Mouse (Mus musculus): ENCODE results near the gene Plekhb2. TPM values are rescaled to one million over a fixed set of nuclear protein-coding genes. Genes with fewer than 3 reads are reported as not detected.

The Plekhb2 gene
- polyA plus RNA-seq, 1 experiment from 2014 or later = 53.5 TPM

GRCm38 (mm10) chr1:34867574-34867955 is 17.8 kb downstream of the Plekhb2 start:
- Histone ChIP-seq H3K36me3 (ENCODE audit: control insufficient read depth, insufficient read depth, low read length) (no peaks in the 10 kb centered on the region), H3K27ac (ENCODE audit: low read depth, low read length) (no peak overlapping the region), H3K4me3 (ENCODE audit: low read depth, low read length) (no peak overlapping the region), H3K4me1 (replicated peaks; ENCODE audit: control insufficient read depth, insufficient read depth, low read length) (no peaks in the 10 kb centered on the region), H3K4me2 (replicated peaks; ENCODE audit: low read depth, low read length) (no peak overlapping the region), H3K9me3 (ENCODE audit: control insufficient read depth, low read length) (no peaks in the 10 kb centered on the region), H3K9ac (ENCODE audit: low read depth, low read length) (no peak overlapping the region), H3K27me3 (ENCODE audit: control insufficient read depth, insufficient read depth, low read length) (no peaks in the 10 kb centered on the region)
- DNase-seq (ENCODE audit: low spot score) (no peak), ATAC-seq (ENCODE audit: low FRiP score) (no peak)
- WGBS = 89% methylated on average over 5 of the region's 5 CpGs

- no peak overlapping the region for H3K4me2 ChIP-seq (replicated peaks; ENCODE audit: low read depth, low read length)
- no peak overlapping the region for H3K27ac ChIP-seq (ENCODE audit: low read depth, low read length)
- no peaks in the 10 kb centered on the region for H3K27me3 ChIP-seq (ENCODE audit: control insufficient read depth, insufficient read depth, low read length)
- WGBS = 93% methylated on average over 8 of the region's 8 CpGs
- no peaks in the 10 kb centered on the region for H3K4me1 ChIP-seq (replicated peaks; ENCODE audit: control insufficient read depth, insufficient read depth, low read length)
- H3K36me3 ChIP-seq (ENCODE audit: control insufficient read depth, insufficient read depth, low read length) = no peaks in the 10 kb centered on the region
- ATAC-seq (ENCODE audit: low FRiP score) (no peak), DNase-seq (ENCODE audit: low spot score) (no peak)
- no peak overlapping the region for H3K9ac ChIP-seq (ENCODE audit: low read depth, low read length)
- H3K9me3 ChIP-seq (ENCODE audit: control insufficient read depth, low read length) = no peaks in the 10 kb centered on the region
- no peak overlapping the region for H3K4me3 ChIP-seq (ENCODE audit: low read depth, low read length)
Observed at GRCm38 (mm10) chr1:34868391-34868790, 18.6 kb downstream of the Plekhb2 start.

GRCm38 (mm10) chr1:34869231-34869630 is 19.5 kb downstream of the Plekhb2 start:
- Histone ChIP-seq H3K36me3 (ENCODE audit: control insufficient read depth, insufficient read depth, low read length) (no peaks in the 10 kb centered on the region), H3K9me3 (ENCODE audit: control insufficient read depth, low read length) (no peaks in the 10 kb centered on the region), H3K27me3 (ENCODE audit: control insufficient read depth, insufficient read depth, low read length) (no peaks in the 10 kb centered on the region), H3K4me1 (replicated peaks; ENCODE audit: control insufficient read depth, insufficient read depth, low read length) (no peaks in the 10 kb centered on the region), H3K4me2 (replicated peaks; ENCODE audit: low read depth, low read length) (no peak overlapping the region), H3K9ac (ENCODE audit: low read depth, low read length) (no peak overlapping the region), H3K4me3 (ENCODE audit: low read depth, low read length) (no peak overlapping the region), H3K27ac (ENCODE audit: low read depth, low read length) (no peak overlapping the region)
- DNase-seq (ENCODE audit: low spot score) (no peak), ATAC-seq (ENCODE audit: low FRiP score) (no peak)
- WGBS = 96% methylated on average over 16 of the region's 16 CpGs

GRCm38 (mm10) chr1:34871170-34871569 is 21.4 kb downstream of the Plekhb2 start:
- no peak for DNase-seq (ENCODE audit: low spot score)
- Histone ChIP-seq H3K27ac (ENCODE audit: low read depth, low read length) (no peak overlapping the region), H3K9ac (ENCODE audit: low read depth, low read length) (no peak overlapping the region), H3K4me2 (replicated peaks; ENCODE audit: low read depth, low read length) (no peak overlapping the region), H3K4me3 (ENCODE audit: low read depth, low read length) (no peak overlapping the region), H3K9me3 (ENCODE audit: control insufficient read depth, low read length) (no peaks in the 10 kb centered on the region), H3K36me3 (ENCODE audit: control insufficient read depth, insufficient read depth, low read length) (no peaks in the 10 kb centered on the region), H3K4me1 (replicated peaks; ENCODE audit: control insufficient read depth, insufficient read depth, low read length) (no peaks in the 10 kb centered on the region), H3K27me3 (ENCODE audit: control insufficient read depth, insufficient read depth, low read length) (no peaks in the 10 kb centered on the region)
- no peak for ATAC-seq (ENCODE audit: low FRiP score)
- WGBS = 97% methylated on average over 9 of the region's 9 CpGs

GRCm38 (mm10) chr1:34873551-34873950 is 23.8 kb downstream of the Plekhb2 start:
- H3K9ac ChIP-seq (ENCODE audit: low read depth, low read length) = no peak overlapping the region
- H3K4me1 ChIP-seq (replicated peaks; ENCODE audit: control insufficient read depth, insufficient read depth, low read length) = no peaks in the 10 kb centered on the region
- no peaks in the 10 kb centered on the region for H3K9me3 ChIP-seq (ENCODE audit: control insufficient read depth, low read length)
- H3K4me2 ChIP-seq (replicated peaks; ENCODE audit: low read depth, low read length) = no peak overlapping the region
- DNase-seq (ENCODE audit: low spot score) (no peak), ATAC-seq (ENCODE audit: low FRiP score) (no peak)
- no peaks in the 10 kb centered on the region for H3K27me3 ChIP-seq (ENCODE audit: control insufficient read depth, insufficient read depth, low read length)
- no peaks in the 10 kb centered on the region for H3K36me3 ChIP-seq (ENCODE audit: control insufficient read depth, insufficient read depth, low read length)
- H3K4me3 ChIP-seq (ENCODE audit: low read depth, low read length) = no peak overlapping the region
- no peak overlapping the region for H3K27ac ChIP-seq (ENCODE audit: low read depth, low read length)
- 92% methylated on average over 5 of the region's 5 CpGs for WGBS

- whole genome bisulfite sequencing = 91% methylated on average over 6 of the region's 6 CpGs
- Histone ChIP-seq H3K27me3 (ENCODE audit: control insufficient read depth, insufficient read depth, low read length) (no peaks in the 10 kb centered on the region), H3K27ac (ENCODE audit: low read depth, low read length) (no peak overlapping the region), H3K9ac (ENCODE audit: low read depth, low read length) (no peak overlapping the region), H3K9me3 (ENCODE audit: control insufficient read depth, low read length) (no peaks in the 10 kb centered on the region), H3K4me3 (ENCODE audit: low read depth, low read length) (no peak overlapping the region), H3K36me3 (ENCODE audit: control insufficient read depth, insufficient read depth, low read length) (no peaks in the 10 kb centered on the region), H3K4me2 (replicated peaks; ENCODE audit: low read depth, low read length) (no peak overlapping the region), H3K4me1 (replicated peaks; ENCODE audit: control insufficient read depth, insufficient read depth, low read length) (no peaks in the 10 kb centered on the region)
- ATAC-seq (ENCODE audit: low FRiP score) = no peak
- DNase-seq (ENCODE audit: low spot score) = no peak
Observed at GRCm38 (mm10) chr1:34879611-34880010, 29.8 kb downstream of the Plekhb2 start.

- H3K9me3 ChIP-seq (ENCODE audit: control insufficient read depth, low read length) = no peaks in the 10 kb centered on the region
- H3K4me3 ChIP-seq (ENCODE audit: low read depth, low read length) = no peak overlapping the region
- H3K4me1 ChIP-seq (replicated peaks; ENCODE audit: control insufficient read depth, insufficient read depth, low read length) = no peaks in the 10 kb centered on the region
- no peak overlapping the region for H3K9ac ChIP-seq (ENCODE audit: low read depth, low read length)
- H3K27ac ChIP-seq (ENCODE audit: low read depth, low read length) = no peak overlapping the region
- H3K4me2 ChIP-seq (replicated peaks; ENCODE audit: low read depth, low read length) = no peak overlapping the region
- no peaks in the 10 kb centered on the region for H3K36me3 ChIP-seq (ENCODE audit: control insufficient read depth, insufficient read depth, low read length)
- no peak for ATAC-seq (ENCODE audit: low FRiP score)
- no peaks in the 10 kb centered on the region for H3K27me3 ChIP-seq (ENCODE audit: control insufficient read depth, insufficient read depth, low read length)
- no peak for DNase-seq (ENCODE audit: low spot score)
Observed at GRCm38 (mm10) chr1:34883776-34884175, 34.0 kb downstream of the Plekhb2 start.

- no peaks in the 10 kb centered on the region for H3K9me3 ChIP-seq (ENCODE audit: control insufficient read depth, low read length)
- ATAC-seq (ENCODE audit: low FRiP score) = peak; percentile 60; the same call in 1 of the 2 replicates
- no peak overlapping the region for H3K4me3 ChIP-seq (ENCODE audit: low read depth, low read length)
- H3K4me2 ChIP-seq (replicated peaks; ENCODE audit: low read depth, low read length) = no peak overlapping the region
- DNase-seq (ENCODE audit: low spot score) = peak; percentile 64
- H3K36me3 ChIP-seq (ENCODE audit: control insufficient read depth, insufficient read depth, low read length) = no peaks in the 10 kb centered on the region
- no peak overlapping the region for H3K27ac ChIP-seq (ENCODE audit: low read depth, low read length)
- 60% methylated on average over 14 of the region's 14 CpGs for WGBS
- H3K9ac ChIP-seq (ENCODE audit: low read depth, low read length) = no peak overlapping the region
- H3K27me3 ChIP-seq (ENCODE audit: control insufficient read depth, insufficient read depth, low read length) = no peaks in the 10 kb centered on the region
- H3K4me1 ChIP-seq (replicated peaks; ENCODE audit: control insufficient read depth, insufficient read depth, low read length) = no peaks in the 10 kb centered on the region
Observed at GRCm38 (mm10) chr1:34891559-34892289, 41.9 kb downstream of the Plekhb2 start.

- Histone ChIP-seq H3K9ac (ENCODE audit: low read depth, low read length) (no peak overlapping the region), H3K4me3 (ENCODE audit: low read depth, low read length) (no peak overlapping the region), H3K27ac (ENCODE audit: low read depth, low read length) (no peak overlapping the region), H3K4me1 (replicated peaks; ENCODE audit: control insufficient read depth, insufficient read depth, low read length) (no peaks in the 10 kb centered on the region), H3K4me2 (replicated peaks; ENCODE audit: low read depth, low read length) (no peak overlapping the region), H3K36me3 (ENCODE audit: control insufficient read depth, insufficient read depth, low read length) (no peaks in the 10 kb centered on the region), H3K27me3 (ENCODE audit: control insufficient read depth, insufficient read depth, low read length) (no peaks in the 10 kb centered on the region), H3K9me3 (ENCODE audit: control insufficient read depth, low read length) (no peaks in the 10 kb centered on the region)
- WGBS = 75% methylated on average over 3 of the region's 3 CpGs
- ATAC-seq (ENCODE audit: low FRiP score) = no peak
- DNase-seq (ENCODE audit: low spot score) = no peak
Observed at GRCm38 (mm10) chr1:34892466-34892865, 42.7 kb downstream of the Plekhb2 start.

Data from hindbrain, embryonic 11.5 days (tissue).